Mouse (Mus musculus) E14TG2a.4 (cell line): ENCODE measurements around the gene Sowahb.

Experiments
- CTCF ChIP-seq: conservative IDR thresholded peaks from 2 replicates; pipeline ENCODE4 v1.5.1; 2014; ENCODE audit warnings: low read length
- NANOG ChIP-seq: IDR thresholded peaks from 2 replicates; pipeline ENCODE4 v1.6.1; 2014; ENCODE audit warnings: borderline replicate concordance, low read length, mixed read lengths
- POU5F1 ChIP-seq: IDR thresholded peaks from 2 replicates; pipeline ENCODE4 v1.6.1; 2014; ENCODE audit warnings: low read length, borderline replicate concordance

GRCm38 (mm10) chr5:92998494-92999016 is 46.3 kb downstream of the Sowahb start:
- TF ChIP-seq CTCF (no peak), POU5F1 (no peak), NANOG (no peak)
